Mouse (Mus musculus): ENCODE measurements around the gene Dnajc2. TPM values are rescaled to one million over a fixed set of nuclear protein-coding genes. Genes with fewer than 3 reads are reported as not detected.
"Not testable (repeated sequence)": the region's sequence is repeated elsewhere in the genome, so short reads cannot be mapped to it uniquely, and the experiment has no call there.

Gene Dnajc2
- polyA plus RNA-seq, 1 experiment from 2014 or later, result 58.2 TPM

DNA sequence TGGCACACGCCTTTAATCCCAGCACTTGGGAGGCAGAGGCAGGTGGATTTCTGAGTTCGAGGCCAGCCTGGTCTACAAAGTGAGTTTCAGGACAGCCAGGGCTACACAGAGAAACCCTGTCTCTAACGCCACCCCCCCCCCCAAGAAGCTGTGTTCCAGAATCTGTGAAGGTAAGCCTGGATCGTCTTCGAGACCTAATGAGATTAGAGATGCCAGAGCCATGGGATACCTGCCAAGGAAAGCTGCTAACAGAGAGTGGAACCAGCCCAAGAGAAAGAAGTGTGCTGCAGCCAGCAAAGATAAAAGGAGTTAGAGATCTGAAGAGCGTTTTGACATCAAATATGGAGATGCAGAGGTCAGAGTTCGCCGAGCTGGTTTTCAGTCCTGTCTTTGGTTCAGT, 77.0 kb downstream of the Dnajc2 start:
- not testable (repeated sequence) for H3K27ac ChIP-seq (ENCODE audit: low read length); H3K27me3 ChIP-seq (ENCODE audit: insufficient read depth, low read length); ATAC-seq (ENCODE audit: low FRiP score, low TSS enrichment); H3K4me3 ChIP-seq (ENCODE audit: low read length); H3K4me1 ChIP-seq (ENCODE audit: insufficient read depth, low read length); H3K9me3 ChIP-seq (ENCODE audit: low read length); H3K36me3 ChIP-seq (ENCODE audit: insufficient read depth, low read length); H3K9ac ChIP-seq (replicated peaks; ENCODE audit: low read length); H3K4me2 ChIP-seq (replicated peaks; ENCODE audit: low read depth, low read length)
- WGBS, result 89% methylated on average over 8 of the region's 8 CpGs

Other genes with a start within 250 kb of the Dnajc2 start
- gene Lrrc17, start 241.7 kb downstream of the Dnajc2 start, polyA plus RNA-seq (2015; fragmentation: Nextera tagmentation; extraction: Ambion mirVana), result 43.8 and 48.5 TPM in 2 replicates
- 0.24 and 0.30 TPM in 2 replicates for gene Fbxl13, start 139.6 kb downstream of the Dnajc2 start, polyA plus RNA-seq (2015; fragmentation: Nextera tagmentation; extraction: Ambion mirVana)
- 52.4 and 55.2 TPM in 2 replicates for gene Armc10, start 139.4 kb downstream of the Dnajc2 start, polyA plus RNA-seq (2015; fragmentation: Nextera tagmentation; extraction: Ambion mirVana)
- 5.9 and 7.3 TPM in 2 replicates for gene Napepld, start 83.9 kb downstream of the Dnajc2 start, polyA plus RNA-seq (2015; fragmentation: Nextera tagmentation; extraction: Ambion mirVana)
- 91.9 and 104 TPM in 2 replicates for gene Pmpcb, start 48.1 kb downstream of the Dnajc2 start, polyA plus RNA-seq (2015; fragmentation: Nextera tagmentation; extraction: Ambion mirVana)
- 180 and 195 TPM in 2 replicates for gene Psmc2, start within 50 bp of the Dnajc2 start, polyA plus RNA-seq (2015; fragmentation: Nextera tagmentation; extraction: Ambion mirVana)
- 0.08 TPM in 1 of 2 replicates, not detected in the other for gene Slc26a5, start 80.4 kb upstream of the Dnajc2 start, polyA plus RNA-seq (2015; fragmentation: Nextera tagmentation; extraction: Ambion mirVana)